Mouse (Mus musculus) forebrain, embryonic 12.5 days (tissue): Measurements from ENCODE around the gene Tbl2. TPM values are rescaled to one million over a fixed set of nuclear protein-coding genes. Genes with fewer than 3 reads are reported as not detected.

Source experiments
- ATAC-seq: fragments of 200-750 bp; cut with Nextera tagmentation; 2 replicates; pipeline ENCODE4 v1.8.0; 2017; ENCODE audit warnings: moderate TSS enrichment; ENCODE audit not compliant: low FRiP score
- H3K27ac ChIP-seq: fragments of 300-500 bp; sonication (generic); 2 replicates; pipeline ENCODE4 v1.5.1; 2016; ENCODE audit warnings: mild to moderate bottlenecking
- H3K27me3 ChIP-seq: fragments of 300-500 bp; sonication (generic); 2 replicates; pipeline ENCODE4 v1.6.1; 2016; ENCODE audit warnings: mild to moderate bottlenecking
- H3K36me3 ChIP-seq: fragments of 300-500 bp; sonication (generic); replicated peaks from 2 replicates; pipeline ENCODE4 v1.6.1; 2016; ENCODE audit warnings: mild to moderate bottlenecking
- H3K4me1 ChIP-seq: fragments of 300-500 bp; sonication (generic); 2 replicates; pipeline ENCODE4 v1.6.1; 2016
- H3K4me2 ChIP-seq: fragments of 300-500 bp; sonication (generic); 2 replicates; pipeline ENCODE4 v1.6.1; 2016; ENCODE audit warnings: mild to moderate bottlenecking, moderate library complexity
- H3K4me3 ChIP-seq: fragments of 300-500 bp; sonication (generic); replicated peaks from 2 replicates; pipeline ENCODE4 v1.5.1; 2016; ENCODE audit warnings: mild to moderate bottlenecking
- H3K9ac ChIP-seq: fragments of 300-500 bp; sonication (generic); 2 replicates; pipeline ENCODE4 v1.6.1; 2016; ENCODE audit warnings: mild to moderate bottlenecking
- H3K9me3 ChIP-seq: fragments of 300-500 bp; sonication (generic); 2 replicates; pipeline ENCODE4 v1.6.1; 2016
- WGBS: fragments of 180-500 bp; shearing (Covaris S2); methylation state at CpG from one replicate; pipeline ENCODE4 v1.1.7; 2016; 5-methylcytosine and 5-hydroxymethylcytosine counted together
- polyA plus RNA-seq: library from polyadenylated mRNA; unstranded; fragments of >200 nt; fragmentation: Nextera tagmentation; extraction: Ambion mirVana; gene quantifications from 2 replicates; pipeline ENCODE4 v1.2.1, GENCODE M21; 2016

The Tbl2 gene
- polyA plus RNA-seq, 1 experiment from 2014 or later: 27.5 TPM

DNA sequence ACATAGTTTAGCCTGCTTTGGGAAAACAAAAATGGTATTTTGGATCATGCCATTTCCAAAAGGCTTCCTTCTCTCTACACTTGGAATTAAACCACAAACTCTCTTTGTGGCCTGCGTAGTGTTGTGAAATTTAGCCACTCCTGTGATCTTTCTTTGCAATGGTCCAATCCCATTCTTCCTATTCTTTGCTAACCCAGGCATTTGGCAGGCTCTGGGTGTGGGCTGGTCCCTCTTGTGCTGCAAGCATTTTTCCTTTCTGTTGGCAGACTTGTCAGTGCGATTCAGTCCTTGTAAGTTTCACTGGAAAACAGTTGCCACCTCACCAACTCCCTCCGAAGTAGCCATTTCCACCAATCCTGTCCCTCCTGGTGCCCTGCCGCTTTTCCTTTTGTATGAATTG lies 11.8 kb downstream of the Tbl2 start:
- 94% methylated on average over 4 of the region's 4 CpGs for WGBS
- Histone ChIP-seq H3K4me2 (no peak overlapping the region), H3K4me1 (no peaks in the 10 kb centered on the region), H3K9ac (no peak overlapping the region), H3K9me3 (no peaks in the 10 kb centered on the region), H3K36me3 (peaks cover 69% of the 10 kb centered on the region), H3K27ac (no peak overlapping the region), H3K4me3 (no peak overlapping the region), H3K27me3 (no peaks in the 10 kb centered on the region)
- ATAC-seq: no peak

- Histone ChIP-seq H3K4me1 (no peaks in the 10 kb centered on the region), H3K9me3 (no peaks in the 10 kb centered on the region), H3K36me3 (peaks cover 65% of the 10 kb centered on the region), H3K4me3 (no peak overlapping the region), H3K27ac (no peak overlapping the region), H3K27me3 (no peaks in the 10 kb centered on the region), H3K9ac (no peak overlapping the region), H3K4me2 (no peak overlapping the region)
- no peak for ATAC-seq
- 92% methylated on average over 7 of the region's 7 CpGs for WGBS
These were observed 12.2 kb downstream of the Tbl2 start for GRCm38 (mm10) chr5:135161650-135162049.

- Histone ChIP-seq H3K36me3 (peaks cover 57% of the 10 kb centered on the region), H3K9me3 (no peaks in the 10 kb centered on the region), H3K4me2 (no peak overlapping the region), H3K27ac (no peak overlapping the region), H3K4me3 (no peak overlapping the region), H3K9ac (no peak overlapping the region), H3K27me3 (no peaks in the 10 kb centered on the region), H3K4me1 (no peaks in the 10 kb centered on the region)
- no peak for ATAC-seq
- WGBS: 94% methylated on average over 8 of the region's 8 CpGs
These were observed 12.9 kb downstream of the Tbl2 start for GRCm38 (mm10) chr5:135162361-135162760.

GRCm38 (mm10) chr5:135162821-135163220 lies 13.4 kb downstream of the Tbl2 start:
- Histone ChIP-seq H3K27me3 (no peaks in the 10 kb centered on the region), H3K36me3 (peaks cover 54% of the 10 kb centered on the region), H3K9ac (no peak overlapping the region), H3K4me2 (no peak overlapping the region), H3K9me3 (no peaks in the 10 kb centered on the region), H3K27ac (no peak overlapping the region), H3K4me3 (no peak overlapping the region), H3K4me1 (no peaks in the 10 kb centered on the region; the same call in 1 of the 2 replicates)
- 91% methylated on average over 6 of the region's 6 CpGs for WGBS
- no peak for ATAC-seq

- WGBS: 84% methylated on average over 4 of the region's 4 CpGs
- ATAC-seq: no peak
- H3K27ac ChIP-seq: no peak overlapping the region
These were observed 17.5 kb downstream of the Tbl2 start for GRCm38 (mm10) chr5:135166909-135167308.

DNA sequence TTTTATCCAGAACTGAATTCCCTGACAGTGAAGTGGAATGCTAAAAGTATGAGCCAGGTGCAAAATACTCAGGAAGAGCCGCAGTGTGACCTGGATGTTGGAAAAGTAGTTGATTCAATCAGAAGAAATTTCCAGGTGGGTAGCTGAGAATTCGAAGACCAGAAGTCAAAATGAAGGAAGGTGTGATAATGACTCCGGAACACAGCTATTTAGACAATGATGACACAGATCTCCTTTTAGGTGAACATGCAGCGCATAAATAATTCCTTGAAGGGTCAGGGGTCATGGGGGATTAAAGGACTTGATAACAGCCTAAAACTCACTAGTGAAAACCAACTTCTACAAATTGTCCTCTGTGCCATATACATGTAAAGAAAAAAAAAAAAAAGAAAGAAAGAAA lies 18.0 kb downstream of the Tbl2 start:
- H3K27me3 ChIP-seq: no peaks in the 10 kb centered on the region
- peaks cover 24% of the 10 kb centered on the region for H3K36me3 ChIP-seq
- H3K9me3 ChIP-seq: no peaks in the 10 kb centered on the region
- no peak overlapping the region for H3K4me3 ChIP-seq
- WGBS: 96% methylated on average over 4 of the region's 4 CpGs
- H3K4me1 ChIP-seq: peaks cover 12% of the 10 kb centered on the region
- no peak for ATAC-seq
- no peak overlapping the region for H3K9ac ChIP-seq
- no peak overlapping the region for H3K4me2 ChIP-seq
- H3K27ac ChIP-seq: no peak overlapping the region

More at GRCm38 (mm10) chr5:135166909-135167308, 17.5 kb downstream of the Tbl2 start:
- Histone ChIP-seq H3K4me1 (peaks cover 12% of the 10 kb centered on the region), H3K27me3 (no peaks in the 10 kb centered on the region), H3K36me3 (peaks cover 24% of the 10 kb centered on the region), H3K4me2 (no peak overlapping the region), H3K9me3 (no peaks in the 10 kb centered on the region), H3K4me3 (no peak overlapping the region), H3K9ac (no peak overlapping the region)

DNA sequence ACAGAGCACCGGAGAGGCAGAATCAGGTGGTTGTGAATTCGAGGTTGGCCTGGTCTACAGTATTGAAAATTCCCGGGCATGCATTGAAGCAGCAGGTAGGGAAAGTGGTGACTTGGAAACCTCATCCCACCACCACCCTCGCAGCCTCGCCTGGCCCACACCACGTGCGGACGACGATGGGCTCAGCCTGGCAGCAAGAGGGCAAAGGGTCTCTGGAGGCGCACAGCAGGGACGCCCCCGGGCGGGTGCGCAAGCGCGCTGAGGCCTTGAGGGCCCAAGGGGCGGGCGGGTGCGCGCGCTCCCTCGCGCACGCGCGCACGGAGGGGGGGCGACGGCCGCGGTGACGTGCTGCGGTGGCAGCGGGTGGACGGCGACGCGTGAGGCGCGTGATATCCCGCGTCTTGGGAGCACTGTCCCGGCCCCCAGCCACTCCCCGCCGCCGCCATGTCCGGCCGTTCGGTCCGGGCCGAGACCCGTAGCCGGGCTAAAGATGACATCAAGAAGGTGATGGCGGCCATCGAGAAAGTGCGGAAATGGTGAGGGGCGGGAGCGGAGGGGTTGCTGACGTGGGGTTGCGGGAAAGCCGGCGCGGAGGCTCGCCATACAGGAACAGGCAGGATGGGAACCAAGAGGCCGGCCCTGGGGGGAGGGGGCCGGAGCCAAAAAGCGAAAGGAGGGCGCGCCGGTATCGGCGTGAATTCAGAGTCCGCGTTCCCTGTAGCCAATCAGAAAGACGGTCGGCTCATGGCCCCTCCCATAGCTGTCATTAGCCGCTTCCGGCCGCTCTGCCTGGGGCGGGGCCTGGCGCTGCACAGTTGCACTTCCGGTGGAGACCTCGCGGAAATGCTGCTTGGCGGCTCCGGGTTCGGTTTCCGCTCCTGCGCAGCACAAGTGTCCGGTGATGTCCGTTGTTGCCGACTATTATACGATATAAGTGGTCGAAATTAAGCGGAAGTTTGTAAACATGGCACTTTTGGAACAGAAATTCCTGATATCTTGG lies 18.9 kb downstream of the Tbl2 start, which contains the start of gene Bcl7b:
TSS of gene Bcl7b (plus strand) at position 221 of the 1,000 bp plus-strand sequence.
- ATAC-seq: peak; percentile 98
- H3K4me2 ChIP-seq: peak within 1 kb of the TSS; percentile 89

DNA sequence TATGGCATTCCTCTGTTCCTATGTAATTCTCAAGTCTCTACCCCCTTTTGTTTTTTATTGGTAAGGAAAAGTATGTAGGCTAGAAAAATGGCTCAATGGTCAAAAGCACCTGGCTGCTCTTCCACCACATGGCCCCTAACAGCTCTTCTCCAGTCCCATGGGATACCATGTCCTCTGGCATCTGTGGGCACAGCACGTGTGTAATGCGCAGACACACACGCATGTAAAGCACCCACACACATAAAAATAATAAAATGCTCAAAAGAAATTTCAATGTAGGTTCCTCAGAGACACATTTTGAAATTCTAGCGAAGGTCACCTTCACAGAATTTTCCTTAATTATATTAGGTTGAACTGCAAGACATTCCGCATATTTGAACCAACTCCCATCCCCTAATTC lies 20.0 kb downstream of the Tbl2 start:
- Histone ChIP-seq H3K27me3 (no peaks in the 10 kb centered on the region), H3K27ac (no peak overlapping the region; the same call in 1 of the 2 replicates), H3K9ac (peak overlapping the region; percentile 81), H3K9me3 (no peaks in the 10 kb centered on the region), H3K4me3 (peak overlapping the region; percentile 74), H3K4me2 (peak overlapping the region; percentile 89), H3K36me3 (peaks cover 35% of the 10 kb centered on the region), H3K4me1 (peaks cover 12% of the 10 kb centered on the region)
- ATAC-seq: no peak
- WGBS: 92% methylated on average over 5 of the region's 5 CpGs

More for the DNA sequence above, 18.9 kb downstream of the Tbl2 start, which contains the start of gene Bcl7b:
- Histone ChIP-seq H3K27ac (peak within 1 kb of the TSS; percentile 99), H3K4me3 (peak within 1 kb of the TSS; percentile 74), H3K9me3 (no peaks in the 10 kb centered on the region), H3K9ac (peak within 1 kb of the TSS; percentile 81), H3K27me3 (no peaks in the 10 kb centered on the region), H3K36me3 (peaks cover 25% of the 10 kb centered on the region), H3K4me1 (peaks cover 12% of the 10 kb centered on the region)
- 3% methylated on average over 95 of the region's 95 CpGs for WGBS

GRCm38 (mm10) chr5:135171688-135172220 lies 22.3 kb downstream of the Tbl2 start:
- H3K4me3 ChIP-seq: no peak overlapping the region

DNA sequence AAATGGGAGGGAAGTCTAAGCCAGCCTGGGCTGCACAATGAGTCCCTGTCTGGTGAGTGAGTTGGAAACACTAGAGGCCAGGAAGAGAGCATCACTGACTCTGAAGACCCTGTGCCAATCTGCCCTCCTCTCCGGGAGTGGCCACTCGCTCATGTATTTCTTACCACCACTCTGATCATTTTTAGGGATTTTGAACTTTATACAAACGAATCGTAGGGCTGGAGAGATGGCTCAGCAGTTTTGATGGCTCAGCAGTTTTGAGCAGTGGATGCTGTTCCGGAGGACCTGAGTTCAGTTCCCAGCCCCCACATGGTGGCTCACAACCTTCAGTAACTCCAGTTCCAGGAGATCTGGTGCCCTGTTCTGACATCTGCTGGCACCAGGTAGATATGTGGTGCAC lies 23.5 kb downstream of the Tbl2 start:
- H3K4me2 ChIP-seq: no peak overlapping the region
- 93% methylated on average over 5 of the region's 5 CpGs for WGBS
- ATAC-seq: no peak

More at GRCm38 (mm10) chr5:135171688-135172220, 22.3 kb downstream of the Tbl2 start:
- H3K4me1 ChIP-seq: peaks cover 12% of the 10 kb centered on the region
- H3K36me3 ChIP-seq: peaks cover 51% of the 10 kb centered on the region
- WGBS: 91% methylated on average over 6 of the region's 6 CpGs
- H3K9me3 ChIP-seq: no peaks in the 10 kb centered on the region
- H3K9ac ChIP-seq: no peak overlapping the region
- H3K27me3 ChIP-seq: no peaks in the 10 kb centered on the region
- no peak overlapping the region for H3K4me2 ChIP-seq
- ATAC-seq: no peak
- no peak overlapping the region for H3K27ac ChIP-seq

GRCm38 (mm10) chr5:135175086-135175485 lies 25.6 kb downstream of the Tbl2 start:
- no peaks in the 10 kb centered on the region for H3K9me3 ChIP-seq
- no peak overlapping the region for H3K9ac ChIP-seq
- no peak overlapping the region for H3K4me3 ChIP-seq
- no peak overlapping the region for H3K4me2 ChIP-seq
- H3K27me3 ChIP-seq: no peaks in the 10 kb centered on the region
- H3K4me1 ChIP-seq: peaks cover 1% of the 10 kb centered on the region; the same call in 1 of the 2 replicates
- no peak overlapping the region for H3K27ac ChIP-seq
- ATAC-seq: no peak
- peaks cover 84% of the 10 kb centered on the region for H3K36me3 ChIP-seq

More for the DNA sequence above, 23.5 kb downstream of the Tbl2 start:
- H3K9ac ChIP-seq: no peak overlapping the region
- peaks cover 12% of the 10 kb centered on the region for H3K4me1 ChIP-seq
- no peak overlapping the region for H3K4me3 ChIP-seq
- H3K27me3 ChIP-seq: no peaks in the 10 kb centered on the region
- H3K36me3 ChIP-seq: peaks cover 64% of the 10 kb centered on the region
- H3K27ac ChIP-seq: no peak overlapping the region
- H3K9me3 ChIP-seq: no peaks in the 10 kb centered on the region

- Histone ChIP-seq H3K27me3 (no peaks in the 10 kb centered on the region), H3K4me2 (no peak overlapping the region), H3K27ac (no peak overlapping the region), H3K4me1 (no peaks in the 10 kb centered on the region), H3K4me3 (no peak overlapping the region), H3K9ac (no peak overlapping the region), H3K36me3 (peaks cover 84% of the 10 kb centered on the region), H3K9me3 (no peaks in the 10 kb centered on the region)
- WGBS: 87% methylated on average over 3 of the region's 3 CpGs
- no peak for ATAC-seq
These were observed 29.1 kb downstream of the Tbl2 start for GRCm38 (mm10) chr5:135178523-135178922.
